Mouse (Mus musculus) heart, adult 11 months (tissue): Measurements from ENCODE around the gene Trim28.

Experiments
- DNase-seq: peaks from one replicate; pipeline ENCODE4 v3.0.0; 2022

Gene Trim28

GRCm38 (mm10) chr7:13001584-13001983 lies 2.7 kb downstream of the Trim28 start:
- DNase-seq: no peak

GRCm38 (mm10) chr7:13003380-13003779 lies 4.5 kb downstream of the Trim28 start:
- DNase-seq: no peak

- peak; percentile 90 for DNase-seq
These were observed 7.1 kb downstream of the Trim28 start for GRCm38 (mm10) chr7:13006011-13006410.

- peak; percentile 90 for DNase-seq
These were observed 7.6 kb downstream of the Trim28 start for GRCm38 (mm10) chr7:13006531-13006930.

GRCm38 (mm10) chr7:13007341-13008092 lies 8.6 kb downstream of the Trim28 start:
- DNase-seq: peak; percentile 92

GRCm38 (mm10) chr7:13009143-13010004 lies 10.5 kb downstream of the Trim28 start:
- DNase-seq: peak; percentile 99

- DNase-seq: peak; percentile 88
These were observed 11.3 kb downstream of the Trim28 start, which contains the start of gene Zbtb45 for GRCm38 (mm10) chr7:13010005-13010908. Gene Zbtb45 (minus strand): TSS chr7:13010034.

GRCm38 (mm10) chr7:13013671-13014070 lies 14.8 kb downstream of the Trim28 start:
- DNase-seq: peak; percentile 73

GRCm38 (mm10) chr7:13014275-13014839 lies 15.4 kb downstream of the Trim28 start:
- DNase-seq: peak; percentile 44

- peak; percentile 13 for DNase-seq
These were observed 16.3 kb downstream of the Trim28 start for GRCm38 (mm10) chr7:13015217-13015616.

- DNase-seq: peak; percentile 98
These were observed 24.0 kb downstream of the Trim28 start for GRCm38 (mm10) chr7:13022773-13023535.

GRCm38 (mm10) chr7:13023928-13024731 lies 25.2 kb downstream of the Trim28 start:
- peak; percentile 99 for DNase-seq

GRCm38 (mm10) chr7:13024805-13025204 lies 25.9 kb downstream of the Trim28 start:
- DNase-seq: peak; percentile 98

GRCm38 (mm10) chr7:13025511-13026112 lies 26.7 kb downstream of the Trim28 start:
- peak; percentile 77 for DNase-seq

- DNase-seq: peak; percentile 76
These were observed 30.1 kb downstream of the Trim28 start for GRCm38 (mm10) chr7:13028986-13029385.

- peak; percentile 82 for DNase-seq
These were observed 32.2 kb downstream of the Trim28 start for GRCm38 (mm10) chr7:13031069-13031468.

- peak; percentile 77 for DNase-seq
These were observed 33.1 kb downstream of the Trim28 start for GRCm38 (mm10) chr7:13031983-13032382.

- peak; percentile 82 for DNase-seq
These were observed 33.6 kb downstream of the Trim28 start for GRCm38 (mm10) chr7:13032541-13032940.

- DNase-seq: peak; percentile 90
These were observed 34.7 kb downstream of the Trim28 start for GRCm38 (mm10) chr7:13033451-13034147.
